20 mouse cellular contexts compared by ENCODE assay signal in genomic region chr14:121956291-121956690, GRCm38 (mm10). TPM values are rescaled to one million over a fixed set of nuclear protein-coding genes. Genes with fewer than 3 reads are reported as not detected.
DNase-seq lines count a peak whose midpoint lies in the region; ATAC-seq and TF ChIP-seq lines count a peak whose summit lies in the region.
"Had no signal": no experiment of that assay in that cellular context is flagged by ENCODE, and none has a peak within 500 bp of the region (broad histone marks: within the 10 kb centered on the region; RNA-seq: fewer than 3 reads in every experiment).

No protein-coding gene starts in this region.

- H3K9me3 ChIP-seq in midbrain, postnatal 0 days (ENCODE audit: low read length): no peaks in the 10 kb centered on the region
- H3K9me3 ChIP-seq in kidney, embryonic 14.5 days (ENCODE audit: control insufficient read depth, low read length): no peaks in the 10 kb centered on the region
- H3K9me3 ChIP-seq: embryonic facial prominence, embryonic 13.5 days; forebrain, embryonic 13.5 days; hindbrain, embryonic 13.5 days had no signal

- WGBS in spleen, adult 2 months: 56% methylated on average over 5 of the region's 5 CpGs
- whole genome bisulfite sequencing in bone marrow, adult 2 months: 45% methylated on average over 5 of the region's 5 CpGs
- whole genome bisulfite sequencing in midbrain, postnatal 0 days: 92% methylated on average over 5 of the region's 5 CpGs
- 88% methylated on average over 5 of the region's 5 CpGs for WGBS in kidney, embryonic 14.5 days

- ATAC-seq in midbrain, postnatal 0 days (ENCODE audit: low FRiP score): no peak
- no peak for ATAC-seq in kidney, embryonic 14.5 days (ENCODE audit: low FRiP score, low TSS enrichment)
- ATAC-seq: CD4-positive, CD25-positive, alpha-beta regulatory T cell, adult 4 months; forebrain, embryonic 13.5 days; forebrain, postnatal 0 days; hindbrain, postnatal 0 days had no signal

- DNase-seq in spleen, adult 2 months (ENCODE audit: low read depth in 1 of 2, low spot score in 2 of 2): no peak
- no peak for DNase-seq in spleen, postnatal 10 days (ENCODE audit: low spot score in 2 of 2)
- peak; percentile 61 for DNase-seq in induced T-regulatory cell, adult 2 months (ENCODE audit: low read depth)
- DNase-seq in midbrain, postnatal 0 days (ENCODE audit: low spot score): no peak
- DNase-seq: adrenal gland, postnatal 10 days; cerebellum, adult 18-20 months; cerebellum, adult 9-11 months; cerebellum, postnatal 36 days; forebrain, postnatal 0 days; gastrocnemius, postnatal 14 days; heart, postnatal 14 days had no signal

- TF ChIP-seq CTCF in spleen, adult 2 months (IDR thresholded peaks at IDR 0.05; ENCODE audit: extremely low read depth, insufficient read depth, insufficient read length, insufficient replicate concordance): no peak
- no peak for TF ChIP-seq CTCF in bone marrow, adult 2 months (IDR thresholded peaks at IDR 0.05; ENCODE audit: control insufficient read depth, insufficient read depth, low read length)
- no peak for TF ChIP-seq CTCF in midbrain, postnatal 0 days (IDR thresholded peaks at IDR 0.05)

- peaks cover 43% of the 10 kb centered on the region for H3K4me1 ChIP-seq in spleen, adult 2 months (ENCODE audit: control insufficient read depth, insufficient read depth, insufficient read length)
- H3K4me1 ChIP-seq in bone marrow, adult 2 months (ENCODE audit: control insufficient read depth, insufficient read depth, low read length): peaks cover 10% of the 10 kb centered on the region; the same call in 1 of the 2 replicates
- no peaks in the 10 kb centered on the region for H3K4me1 ChIP-seq in midbrain, postnatal 0 days (ENCODE audit: insufficient read depth, low read length)
- H3K4me1 ChIP-seq in kidney, embryonic 14.5 days (ENCODE audit: control insufficient read depth, insufficient read depth, low read length): peaks cover 16% of the 10 kb centered on the region
- H3K4me1 ChIP-seq: forebrain, embryonic 13.5 days had no signal

- peak overlapping the region; percentile 65 for H3K27ac ChIP-seq in spleen, adult 2 months (ENCODE audit: insufficient read depth, low read length)
- H3K27ac ChIP-seq in bone marrow, adult 2 months (ENCODE audit: control insufficient read depth, insufficient read depth, low read depth, low read length, poor library complexity): peak overlapping the region; percentile 51; the same call in 1 of the 2 replicates
- no peak overlapping the region for H3K27ac ChIP-seq in midbrain, postnatal 0 days (ENCODE audit: low read depth, low read length)
- H3K27ac ChIP-seq in kidney, embryonic 14.5 days (ENCODE audit: low read depth, low read length): no peak overlapping the region
- H3K27ac ChIP-seq: embryonic facial prominence, embryonic 13.5 days; forebrain, embryonic 13.5 days; hindbrain, embryonic 13.5 days; hindbrain, postnatal 0 days had no signal

- no peaks in the 10 kb centered on the region for H3K27me3 ChIP-seq in spleen, adult 2 months (ENCODE audit: control insufficient read depth, insufficient read depth, low read length)
- H3K27me3 ChIP-seq in midbrain, postnatal 0 days (ENCODE audit: insufficient read depth, low read length): no peaks in the 10 kb centered on the region
- no peaks in the 10 kb centered on the region for H3K27me3 ChIP-seq in kidney, embryonic 14.5 days (ENCODE audit: control insufficient read depth, insufficient read depth, low read length)
- H3K27me3 ChIP-seq: embryonic facial prominence, embryonic 13.5 days; forebrain, embryonic 13.5 days; hindbrain, embryonic 13.5 days had no signal

- TF ChIP-seq POLR2A in spleen, adult 2 months (IDR thresholded peaks at IDR 0.05; ENCODE audit: low read depth, low read length): no peak
- TF ChIP-seq POLR2A in bone marrow, adult 2 months (IDR thresholded peaks at IDR 0.05; ENCODE audit: borderline replicate concordance, control insufficient read depth, low read depth, low read length): no peak

- H3K4me3 ChIP-seq in spleen, adult 2 months (ENCODE audit: extremely low read depth, insufficient read depth, insufficient read length): no peak overlapping the region
- no peak overlapping the region for H3K4me3 ChIP-seq in bone marrow, adult 2 months (replicated peaks; ENCODE audit: control insufficient read depth, low read depth, low read length)
- H3K4me3 ChIP-seq in midbrain, postnatal 0 days (ENCODE audit: low read depth, low read length): no peak overlapping the region
- no peak overlapping the region for H3K4me3 ChIP-seq in kidney, embryonic 14.5 days (ENCODE audit: low read length)
- H3K4me3 ChIP-seq: embryonic facial prominence, embryonic 13.5 days; forebrain, embryonic 13.5 days; hindbrain, embryonic 13.5 days had no signal

- no peak overlapping the region for H3K9ac ChIP-seq in midbrain, postnatal 0 days (replicated peaks; ENCODE audit: low read length, poor library complexity, severe bottlenecking)
- no peak overlapping the region for H3K9ac ChIP-seq in kidney, embryonic 14.5 days (ENCODE audit: low read depth, low read length)
- H3K9ac ChIP-seq: embryonic facial prominence, embryonic 13.5 days; forebrain, embryonic 13.5 days; forebrain, postnatal 0 days; hindbrain, embryonic 13.5 days had no signal

- H3K36me3 ChIP-seq in spleen, adult 2 months (ENCODE audit: control insufficient read depth, insufficient read depth, low read length): peaks cover 24% of the 10 kb centered on the region
- peaks cover 3% of the 10 kb centered on the region; the same call in 1 of the 2 replicates for H3K36me3 ChIP-seq in midbrain, postnatal 0 days (ENCODE audit: insufficient read depth, low read length)
- H3K36me3 ChIP-seq in kidney, embryonic 14.5 days (ENCODE audit: control insufficient read depth, insufficient read depth, low read length): no peaks in the 10 kb centered on the region
- H3K36me3 ChIP-seq: embryonic facial prominence, embryonic 13.5 days had no signal

- H3K4me2 ChIP-seq in midbrain, postnatal 0 days (ENCODE audit: low read depth, low read length, poor library complexity, severe bottlenecking): no peak overlapping the region
- no peak overlapping the region for H3K4me2 ChIP-seq in kidney, embryonic 14.5 days (replicated peaks; ENCODE audit: low read depth, low read length)
- H3K4me2 ChIP-seq: embryonic facial prominence, embryonic 13.5 days; forebrain, embryonic 13.5 days; hindbrain, embryonic 13.5 days had no signal

RNA-seq across cellular contexts. Expression of gene Gpr183, which starts 8.7 kb away (rescaled TPM):
- 19.3 and 21.5 TPM in 2 replicates for polyA plus RNA-seq in spleen, adult 2 months (2012; rRNA removed)
- polyA plus RNA-seq in bone marrow, adult 2 months (2011; ENCODE audit: insufficient read depth, insufficient read length, low replicate concordance, missing spikeins): 0.83 and 1.5 TPM in 2 replicates
- total RNA-seq in midbrain, postnatal 0 days (2014; rRNA removed): 0.52 and 1.3 TPM in 2 replicates
- polyA plus RNA-seq in midbrain, postnatal 0 days (2015; fragmentation: Nextera tagmentation; extraction: Ambion mirVana): 0.49 and 0.64 TPM in 2 replicates
- 3.9 and 4.0 TPM in 2 replicates for polyA plus RNA-seq in kidney, embryonic 14.5 days (2014; fragmentation: Nextera tagmentation; extraction: Ambion mirVana)

RNA-seq across cellular contexts. Expression of gene Gpr18, which starts 40.7 kb away (rescaled TPM):
- 91.9 and 111 TPM in 2 replicates for polyA plus RNA-seq in spleen, adult 2 months (2012; rRNA removed)
- 2.8 and 3.4 TPM in 2 replicates for polyA plus RNA-seq in bone marrow, adult 2 months (2011; ENCODE audit: insufficient read depth, insufficient read length, low replicate concordance, missing spikeins)
- total RNA-seq in midbrain, postnatal 0 days (2014; rRNA removed): not detected in 2 replicates
- 0.10 and 0.11 TPM in 2 replicates for polyA plus RNA-seq in midbrain, postnatal 0 days (2015; fragmentation: Nextera tagmentation; extraction: Ambion mirVana)
- 0.17 and 0.42 TPM in 2 replicates for polyA plus RNA-seq in kidney, embryonic 14.5 days (2014; fragmentation: Nextera tagmentation; extraction: Ambion mirVana)
- total RNA-seq: forebrain, postnatal 0 days; gastrocnemius, adult 18-20 months; gastrocnemius, postnatal 14 days; hindbrain, postnatal 0 days had no signal
- polyA plus RNA-seq: forebrain, postnatal 0 days; heart, embryonic 14.5 days; hindbrain, postnatal 0 days had no signal

Comparison
In these comparisons a context has a peak if more than half of its experiments do, and no peak if none do; other contexts are left out.
1. H3K27ac ChIP-seq: peak in spleen, adult 2 months (single experiment) and bone marrow, adult 2 months (single experiment); none in midbrain, postnatal 0 days (single experiment) and kidney, embryonic 14.5 days (single experiment).
2. RNA of gene Gpr18, which starts 40.7 kb away (polyA plus RNA-seq): 91.9 to 111 TPM in spleen, adult 2 months; 2.8 to 3.4 TPM in bone marrow, adult 2 months, 0.17 to 0.42 TPM in kidney, embryonic 14.5 days and 0.10 to 0.11 TPM in midbrain, postnatal 0 days; every median in the first group is over 10 times any median in the second.